Mouse (Mus musculus) frontal cortex, adult 2 months (tissue): ENCODE results near the gene Tarbp2. TPM values are rescaled to one million over a fixed set of nuclear protein-coding genes. Genes with fewer than 3 reads are reported as not detected.

ENCODE experiments used
- polyA plus RNA-seq: library from polyadenylated mRNA; depleted of rRNA; stranded (reverse); fragments of >200 nt; gene quantifications from 2 replicates; pipeline ENCODE4 v1.2.3, GENCODE M21; 2012; rRNA removed

Tarbp2 gene
- polyA plus RNA-seq, 1 experiment = 80.1 TPM

Other genes starting within 250 kb of the Tarbp2 start
- gene Gm9918, start 247.6 kb upstream of the Tarbp2 start, polyA plus RNA-seq = 0.08 and 0.15 TPM in 2 replicates
- 46.2 and 48.9 TPM in 2 replicates for gene Mfsd5, start 238.7 kb upstream of the Tarbp2 start, polyA plus RNA-seq
- gene Espl1, start 221.9 kb upstream of the Tarbp2 start, polyA plus RNA-seq = 1.6 TPM in 2 replicates
- gene Pfdn5, start 192.1 kb upstream of the Tarbp2 start, polyA plus RNA-seq = 485 and 514 TPM in 2 replicates
- gene Myg1, start 186.5 kb upstream of the Tarbp2 start, polyA plus RNA-seq = 87.9 and 91.1 TPM in 2 replicates
- gene Aaas, start 167.4 kb upstream of the Tarbp2 start, polyA plus RNA-seq = 18.1 and 18.6 TPM in 2 replicates
- gene Sp7, start 151.0 kb upstream of the Tarbp2 start, polyA plus RNA-seq = 18.4 and 22.0 TPM in 2 replicates
- gene Sp1, start 112.0 kb upstream of the Tarbp2 start, polyA plus RNA-seq = 10.3 and 11.4 TPM in 2 replicates
- 1.3 and 1.6 TPM in 2 replicates for gene Amhr2, start 72.8 kb upstream of the Tarbp2 start, polyA plus RNA-seq
- 78.3 and 83.6 TPM in 2 replicates for gene Prr13, start 59.2 kb upstream of the Tarbp2 start, polyA plus RNA-seq
- gene Pcbp2, start 47.7 kb upstream of the Tarbp2 start, polyA plus RNA-seq = 538 and 576 TPM in 2 replicates
- gene Gm10337, start 14.5 kb upstream of the Tarbp2 start, polyA plus RNA-seq = not detected in 2 replicates
- 83.9 and 90.8 TPM in 2 replicates for gene Map3k12, start 1.1 kb upstream of the Tarbp2 start, polyA plus RNA-seq
- gene Npff, start 6.8 kb downstream of the Tarbp2 start, polyA plus RNA-seq = 5.2 and 6.7 TPM in 2 replicates
- 0.08 TPM in 1 of 2 replicates, not detected in the other for gene Gm28047, start 106.9 kb downstream of the Tarbp2 start, polyA plus RNA-seq
- 44.1 and 45.1 TPM in 2 replicates for gene Atf7, start 107.3 kb downstream of the Tarbp2 start, polyA plus RNA-seq
- gene Atp5g2, start 154.2 kb downstream of the Tarbp2 start, polyA plus RNA-seq = 322 and 324 TPM in 2 replicates
- 64.9 and 69.7 TPM in 2 replicates for gene Calcoco1, start 204.0 kb downstream of the Tarbp2 start, polyA plus RNA-seq